In the genomic region with DNA sequence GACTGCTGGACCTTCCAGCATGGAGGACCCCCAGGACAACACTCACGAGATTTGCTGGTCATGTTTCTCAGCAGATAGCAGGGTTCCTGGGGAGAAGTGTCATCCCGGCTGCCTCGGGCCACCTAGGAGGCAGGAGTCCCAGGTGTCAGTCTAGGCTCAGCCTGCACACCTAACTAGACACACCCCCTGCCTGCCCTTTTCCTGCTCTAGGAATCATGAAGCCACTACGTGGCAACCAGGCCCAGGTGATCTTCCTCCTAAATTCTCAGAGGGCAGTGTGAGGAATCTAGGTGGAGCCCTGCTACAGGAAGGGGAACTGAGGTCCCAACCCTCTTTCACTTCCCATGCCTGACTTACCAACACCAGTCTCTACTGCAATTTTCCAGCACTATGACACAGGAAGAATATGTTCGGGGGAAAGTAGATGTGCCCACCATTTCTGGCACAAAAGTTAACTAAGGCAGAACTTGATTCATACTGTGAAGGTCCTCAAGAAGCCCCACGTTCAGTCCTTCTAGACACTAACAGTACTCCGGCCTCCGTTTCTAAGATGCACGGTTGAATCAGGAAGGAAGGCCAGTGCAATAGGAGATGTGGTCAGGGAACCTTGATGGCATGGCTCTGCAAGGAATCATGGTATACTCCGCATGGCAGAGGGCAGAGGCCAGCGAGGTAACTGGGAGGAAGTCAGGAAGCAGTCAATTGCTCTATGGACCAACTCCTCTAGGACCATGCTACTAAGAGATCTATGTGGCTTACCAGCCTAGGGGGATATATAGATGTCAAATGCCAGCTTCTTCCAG, we compare ENCODE assay signal across 13 mouse cellular contexts.
A peak's percentile ranks its signal among the peaks of the same experiment; 100 is the strongest.
DNase-seq lines count a peak whose midpoint lies in the region; ATAC-seq and TF ChIP-seq lines count a peak whose summit lies in the region.
"Had no signal": no experiment of that assay in that cellular context is flagged by ENCODE, and none has a peak within 500 bp of the region (broad histone marks: within the 10 kb centered on the region; RNA-seq: fewer than 3 reads in every experiment).

No protein-coding gene starts in this region.

- peaks cover 16% of the 10 kb centered on the region for H3K4me1 ChIP-seq in liver, embryonic 15.5 days (replicated peaks)
- H3K4me1 ChIP-seq in liver, embryonic 11.5 days (replicated peaks; ENCODE audit: control insufficient read depth, insufficient read depth, low read length), result peaks cover 4% of the 10 kb centered on the region
- H3K4me1 ChIP-seq in CH12.LX (ENCODE audit: control insufficient read depth in 1 of 2, insufficient read depth in 2 of 2), result peaks cover 8 to 29% of the 10 kb centered on the region in 2 experiments
- H3K4me1 ChIP-seq: hindbrain, embryonic 13.5 days had no signal

- dilution Hi-C loops in CH12.LX (cut with MboI; ENCODE audit: extremely low pct_ligation_motif_present, extremely low pct_unique_long_range_greater_than_20kb, low sequenced_read_pairs), result no loop called here

- peak; percentile 1 for DNase-seq in cerebellum, adult 9-11 months
- DNase-seq in cerebellum, adult 9-10 months, result no peak
- DNase-seq in liver, embryonic 11.5 days (ENCODE audit: low spot score), result no peak
- no peak for DNase-seq in CH12.LX (ENCODE audit: extremely low read depth)
- peak; percentile 43 for DNase-seq in lung, postnatal 36 days
- no peak for DNase-seq in frontal cortex, postnatal 14 days (ENCODE audit: low spot score in 2 of 2)
- no peak for DNase-seq in left cerebral cortex, adult 11 months (ENCODE audit: low spot score)
- DNase-seq: forebrain, postnatal 0 days; lung, embryonic 14.5 days had no signal

- 68% methylated on average over 11 of the region's 11 CpGs for WGBS in liver, embryonic 15.5 days (ENCODE audit: insufficient replicate concordance)
- WGBS in liver, embryonic 11.5 days, result 78% methylated on average over 11 of the region's 11 CpGs

- no peaks in the 10 kb centered on the region for H3K79me2 ChIP-seq in CH12.LX (replicated peaks; ENCODE audit: control insufficient read depth, extremely low read depth, insufficient read depth, poor library complexity, severe bottlenecking)

- no peak for TF ChIP-seq POLR2A in CH12.LX (IDR thresholded peaks at IDR 0.05; ENCODE audit: low read depth, low read length)

- ATAC-seq in liver, embryonic 15.5 days (ENCODE audit: insufficient read depth), result no peak
- ATAC-seq in liver, embryonic 11.5 days (replicated peaks; ENCODE audit: low FRiP score), result no peak
- ATAC-seq: forebrain, postnatal 0 days had no signal

- peak overlapping the region; percentile 38 for H3K27ac ChIP-seq in liver, embryonic 15.5 days (replicated peaks)
- no peak overlapping the region for H3K27ac ChIP-seq in liver, embryonic 11.5 days (ENCODE audit: low read depth, low read length)
- H3K27ac ChIP-seq in CH12.LX (ENCODE audit: insufficient read depth, low read depth), result no peak overlapping the region
- H3K27ac ChIP-seq: heart, adult 2 months; hindbrain, embryonic 13.5 days; kidney, postnatal 0 days had no signal

- no peak for TF ChIP-seq RAD21 in CH12.LX (IDR thresholded peaks at IDR 0.05; ENCODE audit: low read depth, low read length)

- no peak overlapping the region for H3K4me3 ChIP-seq in liver, embryonic 15.5 days (replicated peaks)
- H3K4me3 ChIP-seq in liver, embryonic 11.5 days (ENCODE audit: low read depth, low read length), result no peak overlapping the region
- H3K4me3 ChIP-seq in CH12.LX (replicated peaks in 1 of 3; ENCODE audit: low read depth in 2 of 3, low read length in 2 of 3, poor library complexity in 1 of 3), result no peak overlapping the region
- H3K4me3 ChIP-seq: heart, adult 2 months; hindbrain, embryonic 13.5 days had no signal

- TF ChIP-seq CTCF in CH12.LX (conservative IDR thresholded peaks at IDR 0.05 in 1 of 2, IDR thresholded peaks at IDR 0.05 in 1 of 2; ENCODE audit: low read depth in 2 of 2, low read length in 2 of 2), result no peak

- no peaks in the 10 kb centered on the region for H3K9me3 ChIP-seq in liver, embryonic 15.5 days (replicated peaks)
- no peaks in the 10 kb centered on the region for H3K9me3 ChIP-seq in liver, embryonic 11.5 days (ENCODE audit: control insufficient read depth, low read length)
- no peaks in the 10 kb centered on the region for H3K9me3 ChIP-seq in CH12.LX (replicated peaks; ENCODE audit: low read length)
- H3K9me3 ChIP-seq: hindbrain, embryonic 13.5 days had no signal

- H3K27me3 ChIP-seq in liver, embryonic 15.5 days, result no peaks in the 10 kb centered on the region
- no peaks in the 10 kb centered on the region for H3K27me3 ChIP-seq in liver, embryonic 11.5 days (replicated peaks; ENCODE audit: control insufficient read depth, insufficient read depth, low read length)
- no peaks in the 10 kb centered on the region for H3K27me3 ChIP-seq in CH12.LX (replicated peaks)
- H3K27me3 ChIP-seq: hindbrain, embryonic 13.5 days had no signal

- in situ Hi-C loops in CH12.LX (cut with MboI; ENCODE audit: low pct_ligation_motif_present, low pct_unique_long_range_greater_than_20kb, low sequenced_read_pairs), result no loop called here

- H3K9ac ChIP-seq in liver, embryonic 15.5 days, result no peak overlapping the region
- H3K9ac ChIP-seq in liver, embryonic 11.5 days (ENCODE audit: low read depth, low read length), result no peak overlapping the region
- no peak overlapping the region for H3K9ac ChIP-seq in CH12.LX (ENCODE audit: insufficient read depth, low read depth)
- H3K9ac ChIP-seq: forebrain, postnatal 0 days; hindbrain, embryonic 13.5 days; lung, embryonic 14.5 days had no signal

- peaks cover 45% of the 10 kb centered on the region for H3K36me3 ChIP-seq in liver, embryonic 15.5 days (replicated peaks)
- peaks cover 17% of the 10 kb centered on the region for H3K36me3 ChIP-seq in liver, embryonic 11.5 days (ENCODE audit: control insufficient read depth, insufficient read depth, low read length)
- H3K36me3 ChIP-seq in CH12.LX (replicated peaks in 1 of 2; ENCODE audit: control insufficient read depth in 1 of 2, insufficient read depth in 1 of 2, low read length in 1 of 2), result peaks cover 0 to 13% of the 10 kb centered on the region in 2 experiments

- H3K4me2 ChIP-seq in liver, embryonic 15.5 days, result no peak overlapping the region
- no peak overlapping the region for H3K4me2 ChIP-seq in liver, embryonic 11.5 days
- H3K4me2 ChIP-seq in CH12.LX (ENCODE audit: insufficient read depth, low read depth, poor library complexity, severe bottlenecking), result no peak overlapping the region
- H3K4me2 ChIP-seq: hindbrain, embryonic 13.5 days; lung, embryonic 14.5 days had no signal

- TF ChIP-seq EP300 in CH12.LX (IDR thresholded peaks at IDR 0.05; ENCODE audit: low read length), result 0 out of 2 replicates have a peak, but pooled peaks have one; percentile 10

TF ChIP-seq in CH12.LX, 34 proteins besides CTCF, POLR2A, EP300 and RAD21:
- TF ChIP-seq UBTF (IDR thresholded peaks at IDR 0.05; ENCODE audit: low read depth, low read length) (no peak), JUN (IDR thresholded peaks at IDR 0.05; ENCODE audit: insufficient read depth, low read depth, low read length) (no peak), CHD1 (IDR thresholded peaks at IDR 0.05; ENCODE audit: low read depth, low read length) (no peak), ELF1 (IDR thresholded peaks at IDR 0.05; ENCODE audit: low read depth, low read length) (no peak), PAX5 (IDR thresholded peaks at IDR 0.05; ENCODE audit: low read length) (no peak), ZKSCAN1 (IDR thresholded peaks at IDR 0.05; ENCODE audit: borderline replicate concordance, low read depth, low read length) (no peak), JUND (conservative IDR thresholded peaks at IDR 0.05; ENCODE audit: low read depth, low read length) (no peak), USF2 (conservative IDR thresholded peaks at IDR 0.05; ENCODE audit: low read depth, low read length) (no peak), ETS1 (conservative IDR thresholded peaks at IDR 0.05; ENCODE audit: low read depth, low read length) (no peak), HCFC1 (IDR thresholded peaks at IDR 0.05; ENCODE audit: low read depth, low read length) (no peak), NELFE (IDR thresholded peaks at IDR 0.05; ENCODE audit: low read depth, low read length) (no peak)

Comparison
In these comparisons a context has a peak if more than half of its experiments do, and no peak if none do; other contexts are left out.
1. DNase-seq: peak in cerebellum, adult 9-11 months (single experiment) and lung, postnatal 36 days (single experiment); none in cerebellum, adult 9-10 months (single experiment), liver, embryonic 11.5 days (single experiment), CH12.LX (single experiment), frontal cortex, postnatal 14 days (0 of 2) and left cerebral cortex, adult 11 months (single experiment).